Mouse (Mus musculus): ENCODE results near the gene Adgre1. TPM values are rescaled to one million over a fixed set of nuclear protein-coding genes. Genes with fewer than 3 reads are reported as not detected.

Adgre1 gene
- 16.3 and 46.2 TPM in 2 replicates for polyA plus RNA-seq (2012; rRNA removed; ENCODE audit: low replicate concordance)

DNA sequence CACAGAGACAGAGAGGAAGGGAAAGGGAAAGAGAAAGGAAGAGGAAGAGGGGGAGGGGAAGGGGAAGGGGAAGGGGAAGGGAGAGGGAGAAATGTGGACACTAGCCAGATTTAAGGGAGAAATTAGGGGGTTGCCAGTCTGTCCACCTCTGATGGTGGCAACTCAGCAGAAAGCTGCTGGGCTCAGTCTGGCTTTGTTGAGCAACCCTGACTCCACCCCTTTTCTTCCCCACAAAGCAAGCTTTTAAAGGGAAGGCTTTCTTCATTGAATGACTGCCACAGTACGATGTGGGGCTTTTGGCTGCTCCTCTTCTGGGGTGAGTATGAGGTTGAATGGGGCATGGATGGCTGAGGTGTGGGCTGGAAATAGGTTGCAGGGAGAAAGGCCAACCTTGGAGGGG, at the start of gene Adgre1:
Gene Adgre1, plus strand, starts transcription at position 251 of the 400 bp plus-strand sequence.

Other genes with a start within 250 kb of the Adgre1 start
- 1.4 and 1.6 TPM in 2 replicates for gene Cd70, start 208.9 kb upstream of the Adgre1 start, polyA plus RNA-seq (2012; rRNA removed; ENCODE audit: low replicate concordance)
- 1.5 and 4.2 TPM in 2 replicates for gene Tnfsf14, start 164.5 kb upstream of the Adgre1 start, polyA plus RNA-seq (2012; rRNA removed; ENCODE audit: low replicate concordance)
- 509 and 780 TPM in 2 replicates for gene C3, start 130.6 kb upstream of the Adgre1 start, polyA plus RNA-seq (2012; rRNA removed; ENCODE audit: low replicate concordance)
- gene Gpr108, start 110.2 kb upstream of the Adgre1 start, polyA plus RNA-seq (2012; rRNA removed; ENCODE audit: low replicate concordance): 63.1 and 78.3 TPM in 2 replicates
- gene Trip10, start 109.2 kb upstream of the Adgre1 start, polyA plus RNA-seq (2012; rRNA removed; ENCODE audit: low replicate concordance): 34.1 and 48.1 TPM in 2 replicates
- gene Vav1, start 79.6 kb upstream of the Adgre1 start, polyA plus RNA-seq (2012; rRNA removed; ENCODE audit: low replicate concordance): 17.3 and 21.8 TPM in 2 replicates
- gene Vmn2r120, start 186.8 kb downstream of the Adgre1 start, polyA plus RNA-seq (2012; rRNA removed; ENCODE audit: low replicate concordance): not detected in 2 replicates